Mouse (Mus musculus): ENCODE results near the gene Foxp4.

The Foxp4 gene

DNA sequence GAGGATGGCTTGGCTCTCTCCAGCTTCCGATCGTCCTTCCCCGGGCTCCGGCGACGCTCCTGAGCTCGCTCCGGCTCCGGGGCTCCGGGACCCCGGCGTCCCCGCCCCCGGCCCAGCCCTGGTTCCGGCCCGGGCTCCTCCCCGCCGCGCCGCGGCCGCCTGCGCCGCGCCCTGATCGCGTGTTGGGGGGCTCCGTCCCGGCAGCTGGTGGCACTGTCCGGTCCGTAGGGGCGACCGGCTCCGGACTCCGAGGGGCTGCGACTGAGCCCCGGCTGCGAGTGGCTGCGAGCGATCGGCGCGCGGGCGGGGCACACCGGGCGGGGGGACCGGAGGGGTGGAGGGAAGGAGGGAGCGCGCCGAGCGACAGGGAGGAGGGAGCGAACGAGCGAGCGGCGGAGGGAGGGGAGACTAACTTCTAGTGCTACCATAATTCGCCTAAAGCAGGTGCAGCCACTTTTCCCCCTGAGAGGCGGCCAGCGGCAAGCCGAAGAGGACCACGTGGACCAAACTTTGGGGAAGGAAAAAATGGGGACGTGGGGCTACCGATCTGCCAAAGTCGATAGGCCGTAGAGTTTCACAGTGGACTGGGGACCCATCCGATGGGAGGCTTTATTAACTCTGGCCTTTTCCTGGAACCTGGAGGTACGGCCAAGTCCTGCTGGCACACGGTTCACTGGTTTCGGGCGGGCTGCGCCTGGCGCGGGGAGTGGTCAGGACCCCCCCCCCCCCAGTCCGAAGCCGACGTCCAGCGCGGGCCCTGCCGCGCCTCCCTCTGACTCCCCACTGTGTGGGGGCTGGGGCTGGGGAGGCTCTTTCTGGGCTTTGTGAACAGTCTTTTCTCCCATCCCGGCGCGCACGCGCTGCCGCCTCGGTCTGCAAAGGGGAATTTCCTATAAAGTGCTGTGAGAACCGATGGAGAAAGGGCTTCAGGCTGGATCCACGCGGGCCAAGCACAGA is at the start of gene Foxp4:
TSS of gene Foxp4 (minus strand) at position 263 of the 957 bp plus-strand sequence.
- POLR2A ChIA-PET, result interaction anchor here (0.6 to 1.9 kb wide), 19 partner anchors 10 to 209 kb away, joined by 3 to 11 read pairs (median 4); no protein-coding TSS in a partner anchor
- CTCF ChIA-PET, result interaction anchor here in 2 of 4 experiments (0.8 to 1.0 kb wide), 5 partner anchors 10 to 116 kb away, joined by 3 to 4 read pairs (median 3); no protein-coding TSS in a partner anchor

GRCm38 (mm10) chr17:47973563-47974472 is 49.4 kb upstream of the Foxp4 start:
- ChIA-PET CTCF (interaction anchor here in 3 of 4 experiments (0.6 to 1.6 kb wide), 4 partner anchors 16 to 73 kb away, joined by 3 to 6 read pairs (median 3); no protein-coding TSS in a partner anchor), POLR2A (interaction anchor here (0.5 to 2.3 kb wide), 23 partner anchors 9 to 171 kb away, joined by 3 to 14 read pairs (median 3); no protein-coding TSS in a partner anchor)

DNA sequence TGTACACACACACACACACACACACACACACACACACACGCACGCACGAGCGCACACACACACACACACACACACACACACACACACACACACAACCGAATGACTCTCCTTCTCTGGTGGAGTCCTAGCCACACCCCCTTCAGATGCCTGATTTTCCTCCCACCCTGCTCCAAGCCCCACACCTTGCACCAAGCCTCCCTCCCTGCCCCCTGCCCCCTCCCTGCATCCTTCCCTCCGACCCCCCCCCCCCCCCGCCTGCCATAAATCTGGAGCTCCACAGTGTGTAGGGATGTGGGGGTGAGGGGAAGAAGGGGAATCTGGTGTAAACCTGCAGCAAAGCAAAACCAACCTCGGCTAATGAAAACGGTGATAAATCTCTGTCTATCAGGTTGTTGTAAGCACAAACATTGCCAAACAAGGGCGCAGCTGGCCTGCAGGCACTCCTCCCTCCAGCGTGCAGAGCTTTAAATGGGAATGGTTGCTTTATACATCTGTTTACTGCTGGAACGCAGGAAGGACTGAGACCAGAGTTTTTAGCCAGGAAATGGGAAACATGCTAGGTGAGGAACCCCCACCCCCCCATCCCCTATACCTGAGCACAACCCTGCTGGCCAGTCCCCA is 41.5 kb upstream of the Foxp4 start:
- ChIA-PET CTCF (interaction anchor here in 1 of 4 experiments (0.6 kb wide), 1 partner anchor 319 kb away, joined by 8 read pairs; no protein-coding TSS in a partner anchor), POLR2A (interaction anchor here in 3 of 4 experiments (0.6 to 2.3 kb wide), 9 partner anchors 8 to 469 kb away, joined by 3 to 6 read pairs (median 3); no protein-coding TSS in a partner anchor)

- POLR2A ChIA-PET, result interaction anchor here in 3 of 4 experiments (0.5 to 6.6 kb wide), 42 partner anchors 7 to 1321 kb away, joined by 3 to 52 read pairs (median 4); partner anchors contain the start of gene Tfeb (in 1 of the 3)
- CTCF ChIA-PET, result interaction anchor here (0.6 to 2.8 kb wide), 13 partner anchors 15 to 1586 kb away, joined by 3 to 12 read pairs (median 4); no protein-coding TSS in a partner anchor
Observed at GRCm38 (mm10) chr17:47958046-47958790, 33.8 kb upstream of the Foxp4 start.

DNA sequence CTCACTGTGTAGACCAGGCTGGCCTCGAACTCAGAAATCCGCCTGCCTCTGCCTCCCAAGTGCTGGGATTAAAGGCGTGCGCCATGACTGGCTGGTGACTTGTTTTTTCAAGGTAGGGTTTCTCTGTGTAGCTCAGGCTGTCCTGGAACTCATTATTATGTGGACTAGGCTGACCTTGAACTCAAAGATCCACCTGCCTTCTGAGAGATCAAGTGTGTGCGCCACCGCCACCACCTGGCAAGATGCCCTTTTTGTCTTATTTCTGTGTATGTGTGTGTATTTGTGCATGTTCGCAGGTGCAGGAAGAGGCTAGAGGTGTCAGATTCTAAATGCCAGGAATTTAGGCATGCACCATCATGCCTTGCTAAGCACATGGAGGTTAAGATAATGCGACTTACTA is 32.0 kb upstream of the Foxp4 start:
- CTCF ChIA-PET, result interaction anchor here in 1 of 4 experiments (1.1 kb wide), 1 partner anchor 20 kb away, joined by 7 read pairs; no protein-coding TSS in a partner anchor
- POLR2A ChIA-PET, result interaction anchor here in 3 of 4 experiments (0.5 to 6.6 kb wide), 13 partner anchors 10 to 448 kb away, joined by 3 to 52 read pairs (median 4); partner anchors contain the start of gene Foxp4 (in 1 of the 3)

DNA sequence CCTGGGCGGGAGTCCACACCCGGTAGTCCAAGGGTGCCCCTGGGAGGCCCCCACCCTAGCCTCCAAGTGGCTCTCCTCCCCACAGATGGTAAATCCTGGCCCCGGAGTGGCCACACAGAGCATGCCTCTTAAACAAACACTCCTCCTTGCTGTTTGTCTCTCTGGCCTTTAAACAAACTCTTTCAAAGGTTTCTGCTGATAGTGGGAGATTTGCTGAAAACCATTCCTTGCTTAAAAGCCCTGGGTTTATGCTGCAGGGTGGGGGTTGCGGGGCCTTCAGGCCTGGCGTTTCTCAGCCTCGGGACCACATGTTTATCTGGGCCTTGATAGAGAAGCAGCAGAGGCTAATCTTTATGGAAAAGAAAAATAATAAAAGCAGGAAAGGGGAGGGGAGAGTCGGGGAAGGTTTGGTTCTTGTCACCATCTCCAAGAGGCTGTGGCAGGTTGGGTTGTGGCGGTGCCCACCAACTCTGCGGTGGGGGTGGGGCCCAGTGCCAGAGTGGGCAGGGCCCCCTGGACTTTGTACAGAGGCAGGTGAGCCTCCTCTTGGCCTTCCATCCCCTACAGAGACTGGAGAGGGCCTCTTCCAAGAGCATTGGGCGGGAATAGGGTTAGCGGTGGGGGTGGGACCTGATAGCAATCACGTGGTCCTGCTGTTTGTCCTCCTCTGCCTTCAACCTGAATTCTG is 30.8 kb upstream of the Foxp4 start:
- ChIA-PET POLR2A (interaction anchor here in 2 of 4 experiments (1.0 to 6.6 kb wide), 4 partner anchors 13 to 78 kb away, joined by 3 to 52 read pairs (median 6); no protein-coding TSS in a partner anchor), CTCF (interaction anchor here in 1 of 4 experiments (1.0 to 1.1 kb wide), 2 partner anchors 22 to 160 kb away, joined by 3 to 7 read pairs; no protein-coding TSS in a partner anchor)

- ChIA-PET CTCF (interaction anchor here in 3 of 4 experiments (0.5 to 1.7 kb wide), 8 partner anchors 23 to 1920 kb away, joined by 3 to 5 read pairs (median 3); no protein-coding TSS in a partner anchor), POLR2A (interaction anchor here in 3 of 4 experiments (0.8 to 1.6 kb wide), 13 partner anchors 9 to 167 kb away, joined by 3 to 6 read pairs (median 3); partner anchors contain the start of gene Mdfi (in 1 of the 3))
Observed at GRCm38 (mm10) chr17:47953231-47953630, 28.8 kb upstream of the Foxp4 start.

DNA sequence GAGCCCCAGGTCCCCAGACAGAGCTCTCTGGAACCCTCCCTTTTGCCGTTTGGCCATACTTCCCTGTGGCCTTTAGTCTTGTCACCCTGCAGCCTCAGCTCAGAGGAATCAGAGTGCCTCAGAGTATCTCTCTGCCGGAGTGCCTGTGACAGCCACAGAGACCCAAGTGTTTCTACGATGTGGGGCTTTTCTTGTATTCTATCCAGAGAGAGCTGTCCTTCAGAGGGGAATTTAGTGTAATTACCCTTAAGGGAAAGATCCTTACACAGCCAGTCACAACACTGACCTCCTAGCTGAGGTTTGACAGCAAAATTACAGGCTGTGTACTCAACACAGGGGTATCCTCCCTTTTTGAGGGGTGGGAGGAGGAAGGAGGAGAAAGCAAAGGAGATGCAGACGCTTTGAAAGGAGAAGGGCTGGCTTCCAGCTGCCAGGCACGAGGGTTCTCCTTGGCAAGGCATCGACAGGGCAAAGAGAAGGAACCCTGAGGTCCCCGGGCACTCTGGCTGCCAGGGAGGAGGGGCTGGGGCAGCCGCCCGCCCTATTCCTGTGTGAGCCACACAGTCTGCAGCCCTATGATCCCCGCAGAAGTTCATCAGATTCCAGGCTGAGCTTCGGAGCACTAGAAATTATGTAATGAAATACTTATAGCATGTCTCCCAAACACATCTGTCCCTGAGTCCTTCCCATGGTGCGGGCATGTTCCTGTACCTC is 28.1 kb upstream of the Foxp4 start:
- POLR2A ChIA-PET, result interaction anchor here in 3 of 4 experiments (0.7 to 1.6 kb wide), 13 partner anchors 9 to 167 kb away, joined by 3 to 6 read pairs (median 3); partner anchors contain the start of gene Mdfi (in 1 of the 3)

DNA sequence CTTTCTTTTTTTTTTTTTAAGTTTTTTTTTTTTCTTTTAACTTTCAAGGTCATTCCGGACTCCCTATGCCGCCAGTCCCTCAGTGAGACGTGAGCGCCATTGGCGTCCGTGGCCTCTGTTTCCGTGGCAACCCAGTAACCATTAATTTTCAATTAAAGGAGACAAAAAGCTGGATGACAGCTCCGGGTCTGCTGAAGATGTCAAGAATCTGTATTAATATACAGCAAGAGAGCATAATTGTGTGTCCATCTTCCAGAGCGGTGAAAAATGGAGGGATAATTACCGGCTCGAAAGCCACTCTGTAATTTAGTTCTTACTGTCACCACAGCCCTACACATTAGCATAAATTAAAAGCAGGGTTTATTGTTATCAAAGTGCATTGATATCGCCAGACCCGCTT is 27.0 kb upstream of the Foxp4 start:
- ChIA-PET CTCF (interaction anchor here in 1 of 4 experiments (0.6 kb wide), 1 partner anchor 833 kb away, joined by 4 read pairs; no protein-coding TSS in a partner anchor), POLR2A (interaction anchor here in 2 of 4 experiments (0.7 to 1.6 kb wide), 3 partner anchors 16 to 219 kb away, joined by 3 to 8 read pairs (median 4); no protein-coding TSS in a partner anchor)

More for the DNA sequence above, 28.1 kb upstream of the Foxp4 start:
- CTCF ChIA-PET, result interaction anchor here in 2 of 4 experiments (0.8 to 1.7 kb wide), 3 partner anchors 22 to 148 kb away, joined by 3 to 4 read pairs (median 3); no protein-coding TSS in a partner anchor

- ChIA-PET POLR2A (interaction anchor here in 2 of 4 experiments (0.6 to 1.0 kb wide), 3 partner anchors 8 to 39 kb away, joined by 3 to 4 read pairs (median 3); no protein-coding TSS in a partner anchor), CTCF (interaction anchor here in 2 of 4 experiments (0.6 to 1.0 kb wide), 2 partner anchors 26 to 833 kb away, joined by 3 to 4 read pairs; no protein-coding TSS in a partner anchor)
Observed at GRCm38 (mm10) chr17:47950831-47951230, 26.4 kb upstream of the Foxp4 start.

DNA sequence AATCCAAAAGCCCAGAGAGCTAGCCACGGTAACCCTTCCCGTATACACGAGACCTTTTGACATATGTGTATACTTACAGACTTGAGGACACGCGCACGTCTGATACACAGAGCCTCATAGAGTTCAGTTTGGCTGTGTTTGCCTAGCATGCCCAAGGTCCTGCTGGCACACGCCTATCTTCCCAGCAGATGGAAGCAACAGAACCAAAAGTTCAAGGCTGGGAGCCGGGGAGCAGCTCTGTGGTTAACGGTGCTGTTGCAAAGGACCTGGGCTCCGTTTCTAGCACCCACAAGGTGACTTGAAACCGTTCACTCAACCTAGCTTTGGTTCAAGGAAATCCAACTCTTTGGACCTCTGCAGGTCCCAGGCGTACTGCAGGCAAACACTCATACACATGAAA is 25.0 kb upstream of the Foxp4 start:
- ChIA-PET CTCF (interaction anchor here in 1 of 4 experiments (0.6 kb wide), 1 partner anchor 352 kb away, joined by 3 read pairs; no protein-coding TSS in a partner anchor), POLR2A (interaction anchor here in 2 of 4 experiments (1.5 to 2.4 kb wide), 5 partner anchors 9 to 72 kb away, joined by 4 to 5 read pairs (median 5); no protein-coding TSS in a partner anchor)

GRCm38 (mm10) chr17:47948753-47949152 is 24.3 kb upstream of the Foxp4 start:
- CTCF ChIA-PET, result no interaction called here

GRCm38 (mm10) chr17:47946921-47947420 is 22.5 kb upstream of the Foxp4 start:
- ChIA-PET CTCF (interaction anchor here in 1 of 4 experiments (0.7 kb wide), 1 partner anchor 25 kb away, joined by 3 read pairs; no protein-coding TSS in a partner anchor), POLR2A (interaction anchor here in 2 of 4 experiments (1.1 to 2.4 kb wide), 4 partner anchors 11 to 53 kb away, joined by 3 to 5 read pairs (median 4); no protein-coding TSS in a partner anchor)

More at GRCm38 (mm10) chr17:47948753-47949152, 24.3 kb upstream of the Foxp4 start:
- POLR2A ChIA-PET, result interaction anchor here in 2 of 4 experiments (1.2 to 2.4 kb wide), 7 partner anchors 10 to 71 kb away, joined by 3 to 5 read pairs (median 5); no protein-coding TSS in a partner anchor

DNA sequence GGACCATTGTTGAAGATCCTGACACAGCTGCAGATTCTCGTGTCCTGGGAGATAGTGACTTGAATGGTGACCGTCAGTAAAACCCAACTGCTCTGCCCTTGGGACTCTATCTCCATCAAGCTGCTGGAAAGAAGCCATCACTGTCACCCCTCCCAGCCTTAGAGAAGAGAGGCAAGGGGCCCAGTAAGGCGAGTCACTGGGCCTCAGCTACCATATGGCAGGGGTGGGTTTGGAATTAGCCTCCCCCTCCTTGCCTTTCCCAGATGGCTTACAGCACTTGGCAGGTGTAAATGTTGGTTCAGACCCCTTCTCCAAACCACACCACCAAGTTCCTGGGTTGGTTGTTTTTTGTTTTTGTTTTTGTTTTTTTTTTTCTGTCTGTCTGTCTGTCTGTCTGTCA is 21.7 kb upstream of the Foxp4 start:
- POLR2A ChIA-PET, result interaction anchor here in 1 of 4 experiments (0.6 kb wide), 1 partner anchor 25 kb away, joined by 4 read pairs; no protein-coding TSS in a partner anchor
- CTCF ChIA-PET, result no interaction called here
